Mouse (Mus musculus) ES-Bruce4 (cell line): ENCODE data around the gene Emd.

Experiments
- CTCF ChIP-seq: IDR thresholded peaks from one replicate; pipeline ENCODE4 v1.8.1; 2011; ENCODE audit warnings: low read depth, low read length
- POLR2A ChIP-seq: IDR thresholded peaks from one replicate; pipeline ENCODE4 v1.8.1; 2011; ENCODE audit warnings: low read length; ENCODE audit not compliant: insufficient read depth

- no peak for TF ChIP-seq POLR2A
- TF ChIP-seq CTCF: no peak
These were observed 14.2 kb upstream of the Emd start for GRCm38 (mm10) chrX:74240332-74240731.
